Mouse (Mus musculus) CH12.LX (cell line): ENCODE measurements around the gene Nxpe3. TPM values are rescaled to one million over a fixed set of nuclear protein-coding genes. Genes with fewer than 3 reads are reported as not detected.

ENCODE experiments used
- DNase-seq: peaks from one replicate; pipeline ENCODE4 v3.0.0-alpha.2; 2013; ENCODE audit errors: extremely low read depth
- H3K27ac ChIP-seq: 2 replicates; pipeline ENCODE4 v1.5.1; 2012; ENCODE audit warnings: low read depth, mild to moderate bottlenecking, control low read depth, moderate library complexity; ENCODE audit not compliant: insufficient read depth
- H3K27me3 ChIP-seq: replicated peaks from 2 replicates; pipeline ENCODE3; 2012; ENCODE audit warnings: inconsistent platforms
- H3K36me3 ChIP-seq, 2 experiments: replicated peaks in 1 of 2; 2 replicates each; pipeline versions ENCODE3 to v1.6.1; 2012; ENCODE audit warnings: inconsistent platforms in 1 of 2, low read length in 1 of 2, mild to moderate bottlenecking in 1 of 2, mixed read lengths in 1 of 2, moderate library complexity in 1 of 2; ENCODE audit not compliant: control insufficient read depth in 1 of 2, insufficient read depth in 1 of 2
- H3K4me1 ChIP-seq, 2 experiments: 2 replicates each; pipeline ENCODE4 v1.6.1; 2012; ENCODE audit warnings: inconsistent platforms in 1 of 2, moderate library complexity in 1 of 2; ENCODE audit not compliant: insufficient read depth in 2 of 2, control insufficient read depth in 1 of 2
- H3K4me2 ChIP-seq: 2 replicates; pipeline ENCODE4 v1.6.1; 2012; ENCODE audit warnings: low read depth, mild to moderate bottlenecking, control low read depth; ENCODE audit not compliant: poor library complexity, insufficient read depth, severe bottlenecking
- H3K4me3 ChIP-seq, 3 experiments: fragments of 150-350 bp in 1 of 3; sonication (generic) in 1 of 3; replicated peaks in 1 of 3; 2 replicates each; pipeline versions ENCODE3 to v1.5.1; 2011 to 2012; ENCODE audit warnings: low read depth in 2 of 3, low read length in 2 of 3, mild to moderate bottlenecking in 2 of 3, moderate library complexity in 2 of 3, control low read depth in 1 of 3, improper control_type of control experiment in 1 of 3, inconsistent platforms in 1 of 3, mixed read lengths in 1 of 3; ENCODE audit not compliant: poor library complexity in 1 of 3
- H3K79me2 ChIP-seq: replicated peaks from 2 replicates; pipeline ENCODE4 v1.6.1; 2012; ENCODE audit warnings: mild to moderate bottlenecking, moderate library complexity; ENCODE audit not compliant: control insufficient read depth, poor library complexity, insufficient read depth, severe bottlenecking; ENCODE audit errors: extremely low read depth
- H3K9ac ChIP-seq: 2 replicates; pipeline ENCODE4 v1.6.1; 2012; ENCODE audit warnings: low read depth, mild to moderate bottlenecking, control low read depth, moderate library complexity; ENCODE audit not compliant: insufficient read depth
- H3K9me3 ChIP-seq: replicated peaks from 2 replicates; pipeline ENCODE3; 2012; ENCODE audit warnings: low read length, inconsistent platforms, mixed read lengths
- BHLHE40 ChIP-seq: IDR thresholded peaks from 2 replicates; pipeline ENCODE4 v1.6.1; 2011; ENCODE audit warnings: mild to moderate bottlenecking, low read depth, low read length, improper control_type of control experiment
- CHD1 ChIP-seq: IDR thresholded peaks from 2 replicates; pipeline ENCODE4 v1.6.1; 2012; ENCODE audit warnings: low read depth, low read length, improper control_type of control experiment, inconsistent platforms
- CHD2 ChIP-seq: IDR thresholded peaks from 2 replicates; pipeline ENCODE4 v1.6.1; 2011; ENCODE audit warnings: low read length, improper control_type of control experiment
- CTCF ChIP-seq, 2 experiments: IDR thresholded peaks in 1 of 2; conservative IDR thresholded peaks in 1 of 2; 2 replicates each; pipeline ENCODE4 v1.5.1; 2011 to 2012; ENCODE audit warnings: low read depth in 2 of 2, low read length in 2 of 2, improper control_type of control experiment in 1 of 2, inconsistent platforms in 1 of 2, mild to moderate bottlenecking in 1 of 2, moderate library complexity in 1 of 2
- E2F4 ChIP-seq: IDR thresholded peaks from 2 replicates; pipeline ENCODE4 v1.6.1; 2011; ENCODE audit warnings: low read depth, low read length, improper control_type of control experiment; ENCODE audit not compliant: insufficient replicate concordance
- ELF1 ChIP-seq: IDR thresholded peaks from 2 replicates; pipeline ENCODE4 v1.6.1; 2014; ENCODE audit warnings: low read depth, mild to moderate bottlenecking, inconsistent platforms, low read length, improper control_type of control experiment
- EP300 ChIP-seq: IDR thresholded peaks from 2 replicates; pipeline ENCODE4 v1.6.1; 2011; ENCODE audit warnings: low read length, improper control_type of control experiment
- ETS1 ChIP-seq: conservative IDR thresholded peaks from 2 replicates; pipeline ENCODE4 v1.6.1; 2012; ENCODE audit warnings: low read depth, mild to moderate bottlenecking, inconsistent platforms, low read length, improper control_type of control experiment, moderate library complexity
- GABPA ChIP-seq: IDR thresholded peaks from 2 replicates; pipeline ENCODE4 v1.6.1; 2012; ENCODE audit warnings: low read depth, low read length, improper control_type of control experiment, inconsistent platforms; ENCODE audit not compliant: insufficient replicate concordance
- HCFC1 ChIP-seq: IDR thresholded peaks from 2 replicates; pipeline ENCODE4 v1.6.1; 2012; ENCODE audit warnings: low read depth, mild to moderate bottlenecking, inconsistent platforms, low read length, improper control_type of control experiment
- IRF4 ChIP-seq: IDR thresholded peaks from 2 replicates; pipeline ENCODE4 v1.6.1; 2014; ENCODE audit warnings: low read depth, mild to moderate bottlenecking, inconsistent platforms, low read length, improper control_type of control experiment
- JUN ChIP-seq: IDR thresholded peaks from 2 replicates; pipeline ENCODE4 v1.6.1; 2011; ENCODE audit warnings: low read depth, mild to moderate bottlenecking, low read length, improper control_type of control experiment, moderate library complexity; ENCODE audit not compliant: insufficient read depth
- JUND ChIP-seq: conservative IDR thresholded peaks from 2 replicates; pipeline ENCODE4 v1.6.1; 2011; ENCODE audit warnings: low read depth, low read length, improper control_type of control experiment
- KAT2A ChIP-seq: IDR thresholded peaks from 2 replicates; pipeline ENCODE4 v1.6.1; 2012; ENCODE audit warnings: low read length, improper control_type of control experiment, inconsistent platforms; ENCODE audit not compliant: insufficient replicate concordance
- MAFK ChIP-seq: IDR thresholded peaks from 2 replicates; pipeline ENCODE4 v1.6.1; 2011; ENCODE audit warnings: low read length, improper control_type of control experiment; ENCODE audit not compliant: insufficient replicate concordance
- MAX ChIP-seq: IDR thresholded peaks from 2 replicates; pipeline ENCODE4 v1.6.1; 2011; ENCODE audit warnings: low read length, improper control_type of control experiment
- MAZ ChIP-seq: IDR thresholded peaks from 2 replicates; pipeline ENCODE4 v1.6.1; 2012; ENCODE audit warnings: low read depth, mild to moderate bottlenecking, inconsistent platforms, low read length, improper control_type of control experiment, moderate library complexity
- MEF2A ChIP-seq: IDR thresholded peaks from 2 replicates; pipeline ENCODE4 v1.6.1; 2014; ENCODE audit warnings: low read depth, mild to moderate bottlenecking, inconsistent platforms, low read length, improper control_type of control experiment, borderline replicate concordance
- MXI1 ChIP-seq: IDR thresholded peaks from 2 replicates; pipeline ENCODE4 v1.6.1; 2011; ENCODE audit warnings: mild to moderate bottlenecking, low read depth, low read length, improper control_type of control experiment
- MYC ChIP-seq: IDR thresholded peaks from 2 replicates; pipeline ENCODE4 v1.6.1; 2011; ENCODE audit warnings: low read depth, mild to moderate bottlenecking, improper control_type of control experiment, low read length
- NELFE ChIP-seq: IDR thresholded peaks from 2 replicates; pipeline ENCODE4 v1.6.1; 2011; ENCODE audit warnings: low read depth, low read length, improper control_type of control experiment
- NRF1 ChIP-seq: IDR thresholded peaks from 2 replicates; pipeline ENCODE4 v1.6.1; 2014; ENCODE audit warnings: low read depth, mild to moderate bottlenecking, inconsistent platforms, low read length, improper control_type of control experiment, moderate library complexity
- PAX5 ChIP-seq: IDR thresholded peaks from 2 replicates; pipeline ENCODE4 v1.6.1; 2012; ENCODE audit warnings: low read length, inconsistent platforms, mixed read lengths
- POLR2A ChIP-seq: IDR thresholded peaks from 2 replicates; pipeline ENCODE4 v1.6.1; 2011; ENCODE audit warnings: low read depth, mild to moderate bottlenecking, improper control_type of control experiment, low read length
- POLR2AphosphoS2 ChIP-seq: IDR thresholded peaks from 2 replicates; pipeline ENCODE4 v1.6.1; 2011; ENCODE audit warnings: low read depth, low read length, improper control_type of control experiment
- RAD21 ChIP-seq: IDR thresholded peaks from 2 replicates; pipeline ENCODE4 v1.6.1; 2011; ENCODE audit warnings: low read depth, mild to moderate bottlenecking, low read length, improper control_type of control experiment, moderate library complexity
- RCOR1 ChIP-seq: conservative IDR thresholded peaks from 2 replicates; pipeline ENCODE4 v1.6.1; 2012; ENCODE audit warnings: low read depth, mild to moderate bottlenecking, inconsistent platforms, low read length, improper control_type of control experiment
- SIN3A ChIP-seq: IDR thresholded peaks from 2 replicates; pipeline ENCODE4 v1.6.1; 2012; ENCODE audit warnings: low read length, improper control_type of control experiment, inconsistent platforms
- SMC3 ChIP-seq: IDR thresholded peaks from 2 replicates; pipeline ENCODE4 v1.6.1; 2011; ENCODE audit warnings: low read depth, low read length, improper control_type of control experiment
- TBP ChIP-seq: conservative IDR thresholded peaks from 2 replicates; pipeline ENCODE4 v1.6.1; 2011; ENCODE audit warnings: low read depth, low read length, improper control_type of control experiment
- TCF12 ChIP-seq: IDR thresholded peaks from 2 replicates; pipeline ENCODE4 v1.6.1; 2014; ENCODE audit warnings: low read depth, mild to moderate bottlenecking, inconsistent platforms, low read length, improper control_type of control experiment
- UBTF ChIP-seq: IDR thresholded peaks from 2 replicates; pipeline ENCODE4 v1.6.1; 2012; ENCODE audit warnings: low read depth, mild to moderate bottlenecking, inconsistent platforms, low read length, improper control_type of control experiment, moderate library complexity
- USF1 ChIP-seq: IDR thresholded peaks from 2 replicates; pipeline ENCODE4 v1.6.1; 2014; ENCODE audit warnings: low read depth, mild to moderate bottlenecking, inconsistent platforms, low read length, improper control_type of control experiment
- USF2 ChIP-seq: conservative IDR thresholded peaks from 2 replicates; pipeline ENCODE4 v1.6.1; 2011; ENCODE audit warnings: low read depth, low read length, improper control_type of control experiment
- ZC3H11A ChIP-seq: IDR thresholded peaks from 2 replicates; pipeline ENCODE4 v1.6.1; 2012; ENCODE audit warnings: low read depth, mild to moderate bottlenecking, inconsistent platforms, low read length, improper control_type of control experiment
- ZKSCAN1 ChIP-seq: IDR thresholded peaks from 2 replicates; pipeline ENCODE4 v1.6.1; 2012; ENCODE audit warnings: low read depth, inconsistent platforms, low read length, improper control_type of control experiment, borderline replicate concordance
- ZMIZ1 ChIP-seq: IDR thresholded peaks from 2 replicates; pipeline ENCODE4 v1.6.1; 2012; ENCODE audit warnings: low read depth, mild to moderate bottlenecking, inconsistent platforms, low read length, improper control_type of control experiment
- ZNF384 ChIP-seq: IDR thresholded peaks from 2 replicates; pipeline ENCODE4 v1.6.1; 2012; ENCODE audit warnings: low read depth, low read length, improper control_type of control experiment, inconsistent platforms
- dilution Hi-C: fragments of 300-500 bp; cut with MboI; formaldehyde crosslinking; loops from 2 replicates; pipeline ENCODE4 v1.14.3; 2020; ENCODE audit warnings: low sequenced_read_pairs; ENCODE audit not compliant: extremely low pct_unique_long_range_greater_than_20kb, extremely low pct_ligation_motif_present
- in situ Hi-C: fragments of 300-500 bp; cut with MboI; formaldehyde crosslinking; loops from 3 replicates; pipeline ENCODE4 v1.14.3; 2019; ENCODE audit warnings: low sequenced_read_pairs, low pct_ligation_motif_present, low pct_unique_long_range_greater_than_20kb, mixed read lengths
- polyA plus RNA-seq: library from polyadenylated mRNA; unstranded; fragments of >175 nt; gene quantifications from 2 replicates; pipeline ENCODE4 v1.2.1, GENCODE M21; 2012; ENCODE audit warnings: low read depth; ENCODE audit not compliant: insufficient read length
- total RNA-seq, 2 experiments: library from RNA; depleted of rRNA; stranded (reverse); fragments of 300-350 nt in 1 of 2; fragments of >200 nt in 1 of 2; gene quantifications; 2 replicates each; pipeline ENCODE4 v1.2.3; 2012 to 2014

Nxpe3 gene
- total and polyA plus RNA-seq, 3 experiments = 5.4 to 12.3 (median 10.6) TPM

GRCm38 (mm10) chr16:55905370-55905769 lies 10.3 kb upstream of the Nxpe3 start:
- TF ChIP-seq MEF2A (peak; percentile 39; the same call in 1 of the 2 replicates), RAD21 (no peak), MYC (no peak), HCFC1 (no peak; the same call in 1 of the 2 replicates), KAT2A (no peak), TCF12 (no peak), EP300 (peak; percentile 35; the same call in 1 of the 2 replicates), MXI1 (no peak), ETS1 (0 out of 2 replicates have a peak, but pooled peaks have one; percentile 32), POLR2A (no peak), MAZ (0 out of 2 replicates have a peak, but pooled peaks have one; percentile 43), POLR2AphosphoS2 (no peak), E2F4 (no peak), CHD2 (no peak), CHD1 (0 out of 2 replicates have a peak, but pooled peaks have one; percentile 55), MAFK (peak; percentile 90), ELF1 (0 out of 2 replicates have a peak, but pooled peaks have one; percentile 10), RCOR1 (no peak; the same call in 1 of the 2 replicates), JUN (no peak), TBP (0 out of 2 replicates have a peak, but pooled peaks have one; percentile 6), CTCF (conservative IDR thresholded peaks at IDR 0.05 in 1 of 2, IDR thresholded peaks at IDR 0.05 in 1 of 2; ENCODE audit: low read depth in 2 of 2, low read length in 2 of 2) (no peak), JUND (no peak), ZC3H11A (no peak), ZNF384 (no peak), NRF1 (no peak), UBTF (no peak), GABPA (no peak), USF1 (no peak), ZMIZ1 (no peak), PAX5 (no peak), SIN3A (peak; percentile 67), SMC3 (no peak), IRF4 (peak; percentile 36), NELFE (no peak), BHLHE40 (0 out of 2 replicates have a peak, but pooled peaks have one; percentile 12), ZKSCAN1 (no peak), MAX (peak; percentile 53; the same call in 1 of the 2 replicates), USF2 (no peak)
- TF ChIP-seq, all 38 proteins: peak for 12
- no peaks in the 10 kb centered on the region for H3K27me3 ChIP-seq
- H3K9me3 ChIP-seq = peaks cover 2% of the 10 kb centered on the region
- dilution Hi-C loops = no loop called here
- peaks cover 25 to 62% of the 10 kb centered on the region in 2 experiments for H3K4me1 ChIP-seq
- in situ Hi-C loops = no loop called here
- no peak for DNase-seq
- H3K4me2 ChIP-seq = peak overlapping the region; percentile 37
- peak overlapping the region in 1 of 3 experiments; percentile 17 for H3K4me3 ChIP-seq
- H3K79me2 ChIP-seq = 0 out of 2 replicates have a peak, but pooled peaks cover 2% of the 10 kb centered on the region
- H3K27ac ChIP-seq = peak overlapping the region; percentile 37
- peak overlapping the region; percentile 10 for H3K9ac ChIP-seq
- peaks cover 10 to 29% of the 10 kb centered on the region in 2 experiments for H3K36me3 ChIP-seq
